Mouse (Mus musculus): ENCODE measurements around the gene Gm13691.
A peak's percentile ranks its signal among the peaks of the same experiment; 100 is the strongest.
"Not testable (repeated sequence)": the region's sequence is repeated elsewhere in the genome, so short reads cannot be mapped to it uniquely, and the experiment has no call there.

The Gm13691 gene

GRCm38 (mm10) chr2:83990253-83990652 is at the start of gene Gm13691:
Gm13691 (plus strand) TSS chr2:83990553.
- DNase-seq (ENCODE audit: low spot score) = not testable (repeated sequence)

- peak; percentile 78 for DNase-seq (ENCODE audit: low spot score)
These were observed 49.4 kb upstream of the Gm13691 start, which contains the start of gene Zswim2 for GRCm38 (mm10) chr2:83940931-83941361. Zswim2 (minus strand) TSS chr2:83941228.

- no peak for DNase-seq (ENCODE audit: low spot score)
These were observed 49.0 kb upstream of the Gm13691 start for GRCm38 (mm10) chr2:83941378-83941777.

- no peak for DNase-seq (ENCODE audit: low spot score)
These were observed 48.6 kb upstream of the Gm13691 start for GRCm38 (mm10) chr2:83941792-83942191.

- DNase-seq (ENCODE audit: low spot score) = not testable (repeated sequence)
These were observed 35.0 kb upstream of the Gm13691 start, which contains the start of gene Gm13698 for GRCm38 (mm10) chr2:83955393-83955792. Gm13698 (plus strand) TSS chr2:83955693.

- DNase-seq (ENCODE audit: low spot score) = not testable (repeated sequence)
These were observed 29.1 kb upstream of the Gm13691 start, which contains the start of gene Gm13693 for GRCm38 (mm10) chr2:83961203-83961602. Gm13693 (plus strand) TSS chr2:83961503.

- DNase-seq (ENCODE audit: low spot score) = not testable (repeated sequence)
These were observed 23.3 kb upstream of the Gm13691 start, which contains the start of gene Gm13695 for GRCm38 (mm10) chr2:83967013-83967412. Gm13695 (plus strand) TSS chr2:83967313.

GRCm38 (mm10) chr2:83972823-83973222 is 17.5 kb upstream of the Gm13691 start, which contains the start of gene Gm13696:
Gm13696 (plus strand) TSS chr2:83973123.
- DNase-seq (ENCODE audit: low spot score) = not testable (repeated sequence)

GRCm38 (mm10) chr2:83978633-83979032 is 11.7 kb upstream of the Gm13691 start, which contains the start of gene Gm13694:
Gm13694 (plus strand) TSS chr2:83978933.
- DNase-seq (ENCODE audit: low spot score) = not testable (repeated sequence)

- not testable (repeated sequence) for DNase-seq (ENCODE audit: low spot score)
These were observed 5.9 kb upstream of the Gm13691 start, which contains the start of gene Gm13697 for GRCm38 (mm10) chr2:83984443-83984842. Gm13697 (plus strand) TSS chr2:83984743.

- not testable (repeated sequence) for DNase-seq (ENCODE audit: low spot score)
These were observed 3.4 kb downstream of the Gm13691 start for GRCm38 (mm10) chr2:83993639-83994255.

- DNase-seq (ENCODE audit: low spot score) = not testable (repeated sequence)
These were observed 4.2 kb downstream of the Gm13691 start for GRCm38 (mm10) chr2:83994526-83994925.

GRCm38 (mm10) chr2:84008913-84009312 is 18.6 kb downstream of the Gm13691 start:
- peak; percentile 38 for DNase-seq (ENCODE audit: low spot score)

GRCm38 (mm10) chr2:84009818-84010217 is 19.5 kb downstream of the Gm13691 start:
- DNase-seq (ENCODE audit: low spot score) = no peak

- DNase-seq (ENCODE audit: low spot score) = no peak
These were observed 24.2 kb downstream of the Gm13691 start for GRCm38 (mm10) chr2:84014572-84014971.

GRCm38 (mm10) chr2:84016291-84016690 is 25.9 kb downstream of the Gm13691 start:
- DNase-seq (ENCODE audit: low spot score) = not testable (repeated sequence)

GRCm38 (mm10) chr2:84018330-84018729 is 28.0 kb downstream of the Gm13691 start:
- DNase-seq (ENCODE audit: low spot score) = no peak

GRCm38 (mm10) chr2:84019519-84020305 is 29.4 kb downstream of the Gm13691 start:
- DNase-seq (ENCODE audit: low spot score) = no peak

GRCm38 (mm10) chr2:84021930-84022329 is 31.6 kb downstream of the Gm13691 start:
- DNase-seq (ENCODE audit: low spot score) = no peak

- DNase-seq (ENCODE audit: low spot score) = no peak
These were observed 32.6 kb downstream of the Gm13691 start for GRCm38 (mm10) chr2:84022905-84023304.

GRCm38 (mm10) chr2:84023319-84023718 is 33.0 kb downstream of the Gm13691 start:
- DNase-seq (ENCODE audit: low spot score) = no peak

- no peak for DNase-seq (ENCODE audit: low spot score)
These were observed 34.9 kb downstream of the Gm13691 start for GRCm38 (mm10) chr2:84025217-84025616.

- no peak for DNase-seq (ENCODE audit: low spot score)
These were observed 42.2 kb downstream of the Gm13691 start for GRCm38 (mm10) chr2:84032505-84032904.

All from layer of hippocampus, adult 9-10 months (tissue).